Mouse (Mus musculus) urinary bladder, adult 18-20 months (tissue): ENCODE data around the gene Fancd2.

Experiments used
- DNase-seq, 2 experiments: peaks; one replicate each; pipeline ENCODE4 v3.0.0; 2022; ENCODE audit warnings: low spot score in 2 of 2, mixed read lengths in 2 of 2

Gene Fancd2

DNA sequence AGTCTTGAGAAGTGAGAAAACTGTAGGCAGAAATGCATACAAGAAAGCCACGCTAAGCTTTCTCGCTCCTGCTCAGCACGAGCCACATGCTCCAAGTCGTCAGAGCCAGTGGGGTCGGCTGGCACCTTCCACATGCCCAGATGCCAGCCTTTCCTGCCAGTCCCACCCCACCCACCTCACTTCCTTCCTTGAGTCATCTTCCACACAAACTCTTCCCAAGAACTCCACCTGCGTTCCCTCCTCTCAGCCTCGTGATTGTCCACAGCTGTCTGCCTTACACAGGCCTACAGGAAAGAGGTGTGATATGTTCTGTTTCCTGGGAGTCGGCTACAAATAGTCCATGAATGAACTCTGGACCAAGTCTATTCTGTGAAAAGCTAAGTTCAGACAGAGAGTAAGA is 8.1 kb upstream of the Fancd2 start:
- no peak for DNase-seq

GRCm38 (mm10) chr6:113531840-113532404 is 440 bp downstream of the Fancd2 start:
- no peak for DNase-seq

GRCm38 (mm10) chr6:113534886-113535285 is 3.4 kb downstream of the Fancd2 start:
- DNase-seq, result peak; percentile 11 to 70

DNA sequence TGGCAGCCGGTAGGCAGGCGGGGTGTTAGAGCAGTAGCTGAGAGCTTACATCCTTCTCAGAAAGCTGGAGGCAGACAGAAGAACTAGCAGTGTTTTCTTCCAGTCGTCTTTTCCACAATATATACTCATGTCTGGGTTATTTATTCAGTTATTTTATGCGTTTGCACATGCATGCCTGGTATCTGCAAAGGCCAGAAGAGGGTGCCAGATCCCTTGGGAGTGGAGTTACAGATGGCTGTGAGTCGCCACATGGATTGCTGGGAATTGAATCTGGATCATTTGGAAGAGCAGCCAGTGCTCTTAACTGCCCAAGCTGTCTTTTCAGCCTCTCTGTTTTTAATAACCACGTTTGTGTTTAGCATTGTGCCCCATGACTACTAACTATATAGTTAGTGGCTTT is 10.1 kb downstream of the Fancd2 start:
- no peak for DNase-seq

GRCm38 (mm10) chr6:113543906-113544481 is 12.5 kb downstream of the Fancd2 start:
- DNase-seq, result no peak

- DNase-seq, result no peak
Observed at GRCm38 (mm10) chr6:113559736-113560135, 28.3 kb downstream of the Fancd2 start.

- DNase-seq, result no peak
Observed at GRCm38 (mm10) chr6:113564557-113564956, 33.1 kb downstream of the Fancd2 start.

DNA sequence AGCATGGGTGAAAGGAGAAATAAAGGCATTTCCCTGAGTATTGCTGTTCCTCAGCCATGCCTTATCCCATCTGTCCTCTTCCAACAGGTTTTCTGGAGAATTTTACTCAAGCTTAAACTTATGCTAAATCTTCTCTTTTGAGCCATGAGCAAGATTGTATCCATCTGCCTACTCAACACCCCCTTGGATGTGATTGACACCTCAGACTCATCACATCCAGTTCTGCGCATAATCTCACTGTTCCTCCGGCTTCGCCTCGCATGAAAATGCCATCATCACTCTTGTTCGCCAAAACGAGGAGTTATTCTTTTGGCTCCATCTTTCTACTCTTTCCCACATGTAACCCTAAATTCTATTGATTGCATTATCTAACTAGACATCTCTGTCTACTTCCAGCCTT is 44.6 kb downstream of the Fancd2 start:
- DNase-seq, result no peak

DNA sequence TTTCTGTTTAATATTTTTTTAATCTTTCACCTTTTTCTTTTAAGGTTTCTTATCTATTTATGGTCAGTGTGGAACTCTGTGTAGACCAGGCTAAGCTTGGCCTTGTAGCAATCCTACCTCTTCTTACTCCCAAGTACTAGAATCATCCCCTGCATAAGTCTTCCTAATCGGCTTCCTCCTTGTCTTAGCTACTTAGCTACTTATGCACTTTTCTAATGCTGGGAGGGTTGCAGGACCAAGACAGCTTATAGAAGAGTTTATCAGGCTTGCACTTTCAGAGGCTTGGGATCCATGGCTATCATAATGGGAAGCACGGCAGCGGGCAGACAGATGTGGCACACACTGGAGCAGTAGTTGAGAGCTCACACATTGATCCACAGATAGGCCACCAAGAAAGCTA is 47.8 kb downstream of the Fancd2 start:
- DNase-seq, result no peak

GRCm38 (mm10) chr6:113583023-113583422 is 51.5 kb downstream of the Fancd2 start:
- DNase-seq, result no peak

DNA sequence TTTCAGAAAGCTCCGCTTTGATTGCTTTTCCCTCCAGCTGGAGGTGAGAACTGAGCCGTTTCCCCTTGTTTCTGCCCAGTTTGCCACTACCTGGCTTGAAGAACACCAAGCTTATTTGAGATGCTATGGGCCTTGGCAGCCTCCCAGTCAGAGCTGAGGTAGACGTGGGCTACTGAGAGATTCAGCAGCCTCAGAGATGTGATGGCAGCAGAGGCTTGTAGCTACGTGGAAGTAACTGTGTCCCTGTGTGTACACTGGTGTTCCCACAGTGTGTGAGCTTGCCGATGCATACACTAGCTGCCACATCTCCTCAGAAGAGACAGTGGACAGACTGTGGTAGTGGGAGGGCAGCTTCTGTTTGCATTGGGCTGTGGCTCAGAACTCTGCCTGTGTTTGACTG is 53.6 kb downstream of the Fancd2 start:
- DNase-seq, result no peak

DNA sequence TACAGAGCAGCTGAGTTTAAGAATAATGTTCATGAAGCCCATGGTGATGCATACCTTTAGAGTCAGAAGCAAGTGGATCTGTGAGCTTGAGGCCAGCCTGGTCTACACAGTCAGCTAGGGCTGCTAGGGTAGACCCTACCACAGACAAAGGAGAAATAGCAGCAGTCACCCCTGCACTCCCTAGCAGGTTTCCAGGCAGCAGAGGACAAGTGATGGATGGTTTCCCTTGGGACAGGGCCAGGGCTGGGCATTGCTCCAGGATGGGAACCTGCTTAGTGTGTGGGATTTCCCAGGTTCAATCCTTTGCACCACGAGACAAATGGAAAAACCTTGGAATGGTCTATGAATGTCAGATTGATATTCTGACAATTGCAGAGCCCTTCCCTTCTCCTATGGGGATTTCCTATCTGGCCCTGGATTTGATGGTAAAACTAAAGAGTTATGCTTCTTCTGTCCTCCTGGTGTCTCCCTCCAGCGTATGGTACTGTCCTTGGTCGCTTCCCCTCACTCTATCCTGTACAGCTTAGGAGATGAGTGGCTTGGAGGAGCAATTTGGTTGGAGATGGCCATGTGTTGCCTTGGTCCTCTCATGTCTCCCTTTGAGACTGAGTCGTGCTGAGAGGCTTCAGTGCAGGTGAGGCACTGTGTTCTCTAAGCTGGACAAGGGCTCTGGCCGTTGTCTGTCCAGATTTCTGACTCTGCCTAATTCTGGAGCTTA is 55.1 kb downstream of the Fancd2 start:
- no peak for DNase-seq

DNA sequence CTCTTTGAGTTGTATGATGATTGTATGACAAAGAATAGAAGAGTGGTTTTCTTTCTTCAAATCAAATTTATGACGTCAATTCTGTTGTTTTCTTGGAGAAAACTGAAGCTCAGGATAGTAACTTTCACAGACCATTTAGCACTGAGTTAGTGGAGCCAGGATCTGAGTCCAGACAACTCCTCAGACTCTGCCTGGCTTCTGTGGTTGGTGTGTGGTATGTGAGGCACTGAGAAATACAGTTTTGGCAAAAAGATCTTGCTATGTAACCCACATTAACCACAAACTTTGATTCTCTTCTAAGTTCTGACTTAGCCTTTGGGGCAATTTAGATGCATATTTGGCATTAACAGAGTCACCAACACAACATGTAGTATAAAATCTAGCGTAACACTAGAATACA is 61.2 kb downstream of the Fancd2 start:
- DNase-seq, result no peak

GRCm38 (mm10) chr6:113597945-113598344 is 66.5 kb downstream of the Fancd2 start:
- DNase-seq, result no peak

DNA sequence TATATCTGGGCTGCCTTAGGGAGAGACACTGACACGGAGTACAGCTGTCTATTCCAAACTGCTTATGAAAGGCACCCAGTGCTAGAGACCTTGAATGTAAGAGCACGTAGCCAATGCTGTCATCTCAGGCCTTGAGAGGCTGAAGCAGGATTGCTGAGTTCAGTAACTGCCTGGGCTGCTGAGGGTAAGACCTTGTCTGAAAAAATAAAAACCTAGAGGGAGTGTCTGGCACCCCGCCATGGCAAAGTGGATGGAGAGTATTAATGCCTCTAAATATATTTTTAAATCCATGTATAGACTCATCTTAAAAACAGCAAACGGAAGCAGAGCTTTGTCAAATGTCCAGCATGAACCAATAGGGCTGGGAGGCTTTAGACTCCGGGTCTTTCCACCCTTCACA is 68.4 kb downstream of the Fancd2 start:
- no peak for DNase-seq

DNA sequence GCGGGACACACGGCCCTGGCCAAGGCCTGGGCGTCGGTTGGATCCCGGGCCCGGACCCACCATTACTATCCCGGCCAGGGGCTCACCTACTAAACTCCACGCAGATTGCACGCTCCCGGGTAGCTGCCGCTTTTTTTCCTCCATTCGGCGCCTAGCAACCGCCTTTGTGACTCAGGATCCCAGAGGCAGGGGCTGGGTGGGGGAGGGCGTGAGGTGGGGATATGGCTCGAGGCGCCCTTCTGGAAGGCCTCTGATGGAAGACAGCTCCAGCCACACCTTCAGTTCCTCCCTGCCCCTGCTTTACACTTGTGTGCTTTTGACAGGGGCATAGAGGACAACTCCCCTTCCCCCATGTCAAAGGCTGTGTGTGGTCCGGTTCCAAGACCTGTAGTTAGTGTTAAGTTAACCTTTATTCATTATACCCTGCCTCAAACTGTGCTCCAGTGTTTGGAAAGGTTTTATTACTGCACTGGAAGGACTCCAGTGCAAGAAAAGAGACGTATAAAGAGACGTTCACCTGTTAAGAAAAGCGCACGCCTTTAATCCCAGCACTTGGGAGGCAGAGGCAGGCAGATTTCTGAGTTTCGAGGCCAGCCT is 69.2 kb downstream of the Fancd2 start, which contains the start of gene Fancd2os:
Gene Fancd2os, minus strand, starts transcription at position 173 of the 597 bp plus-strand sequence.
- no peak for DNase-seq

DNA sequence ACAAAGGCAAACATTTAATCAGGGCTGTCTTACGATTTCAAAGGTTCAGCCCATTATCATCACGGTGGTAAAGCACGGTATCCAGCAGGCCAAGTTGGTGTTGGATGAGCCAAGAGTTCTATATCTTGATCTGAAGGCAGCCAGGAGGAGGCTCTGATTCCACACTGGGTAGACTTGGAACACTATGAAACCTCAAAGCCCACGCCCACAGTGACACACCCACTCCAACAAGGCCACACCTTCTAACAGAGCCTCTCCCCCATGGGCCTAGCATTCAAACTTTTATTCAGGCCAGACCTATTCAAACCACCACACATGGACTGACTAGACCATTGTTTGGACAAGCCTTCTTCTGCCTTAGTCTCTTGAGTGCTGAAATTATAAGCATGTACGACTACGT is 71.3 kb downstream of the Fancd2 start:
- no peak for DNase-seq

DNA sequence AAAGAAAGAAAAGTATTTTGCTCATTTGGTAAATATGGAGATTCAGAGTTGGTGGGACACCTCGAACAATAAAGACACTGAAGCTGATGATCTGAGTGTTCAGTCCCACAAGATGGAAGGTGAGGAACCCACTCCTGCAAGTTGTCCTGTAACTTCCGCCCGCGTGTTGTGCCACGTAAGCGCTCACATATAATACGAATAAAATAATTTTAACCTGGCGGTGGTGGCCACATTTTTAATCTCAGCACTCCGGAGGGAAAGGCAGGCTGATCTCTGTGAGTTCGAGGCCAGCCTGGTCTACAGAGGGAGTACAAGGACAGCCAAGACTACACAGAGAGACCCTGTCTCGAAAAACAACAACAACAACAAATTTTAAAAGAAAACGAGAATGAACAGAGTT is 72.5 kb downstream of the Fancd2 start:
- DNase-seq, result no peak

DNA sequence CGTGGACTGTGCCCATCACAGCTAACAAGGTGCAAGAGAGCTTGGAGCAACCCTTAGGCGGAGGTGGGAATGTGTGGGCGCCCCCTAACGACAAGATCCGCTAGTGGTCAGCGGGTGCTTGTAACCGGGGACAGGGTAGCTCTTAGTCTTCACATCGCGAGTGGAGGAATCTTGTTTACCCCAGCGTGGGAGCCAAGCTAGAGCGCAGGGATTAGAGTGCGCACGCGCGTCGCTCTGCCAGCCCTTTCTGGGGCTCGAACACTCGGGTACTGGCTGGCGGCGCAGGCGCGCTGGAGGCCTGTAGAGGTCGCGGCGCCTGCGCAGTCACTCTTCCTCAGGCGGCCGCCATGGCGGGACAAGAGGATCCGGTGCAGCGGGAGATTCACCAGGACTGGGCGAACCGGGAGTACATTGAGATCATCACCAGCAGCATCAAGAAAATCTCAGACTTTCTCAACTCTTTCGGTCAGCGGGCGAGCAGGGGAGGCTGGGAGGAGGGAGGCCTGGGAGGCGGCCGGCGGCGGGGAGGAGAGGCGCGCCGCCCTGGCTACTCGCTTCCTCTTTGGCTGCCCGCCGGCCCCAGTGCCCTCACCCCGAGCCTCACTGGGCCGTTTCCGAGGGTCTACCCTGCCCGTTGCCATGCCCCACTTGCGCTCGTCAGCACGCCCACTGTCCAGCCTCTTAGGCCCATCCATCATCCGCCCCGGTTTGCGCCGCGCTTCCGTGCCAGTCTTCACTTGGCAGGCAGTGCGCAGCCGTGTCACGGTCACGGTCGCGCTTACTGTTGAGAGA is 73.1 kb downstream of the Fancd2 start, which contains the start of gene Brk1:
Gene Brk1, plus strand, starts transcription at position 341 of the 792 bp plus-strand sequence.
- peak; percentile 73 to 80 for DNase-seq

GRCm38 (mm10) chr6:113605224-113605545 is 73.7 kb downstream of the Fancd2 start:
- no peak for DNase-seq

GRCm38 (mm10) chr6:113608871-113609270 is 77.4 kb downstream of the Fancd2 start:
- no peak for DNase-seq

GRCm38 (mm10) chr6:113609293-113609692 is 77.8 kb downstream of the Fancd2 start:
- no peak for DNase-seq
